Mouse (Mus musculus): ENCODE results near the gene Grb10.

GRCm38 (mm10) chr11:12025392-12025755 is 13.1 kb downstream of the Grb10 start:
- TF ChIP-seq CTCF (IDR thresholded peaks at IDR 0.05; ENCODE audit: low read depth, low read length) (no peak), TAL1 (conservative IDR thresholded peaks at IDR 0.05; ENCODE audit: low read depth, low read length) (no peak), GATA1 (IDR thresholded peaks at IDR 0.05; ENCODE audit: borderline replicate concordance, low read length) (no peak), GATA2 (IDR thresholded peaks at IDR 0.05; ENCODE audit: borderline replicate concordance, low read depth, low read length) (no peak)
